Mouse (Mus musculus): Measurements from ENCODE around the gene Olfr1129. TPM values are rescaled to one million over a fixed set of nuclear protein-coding genes. Genes with fewer than 3 reads are reported as not detected.
"Not testable (repeated sequence)": the region's sequence is repeated elsewhere in the genome, so short reads cannot be mapped to it uniquely, and the experiment has no call there.

Gene Olfr1129
- not detected for polyA plus RNA-seq (2012; fragmentation: generic; extraction: Trizol)
- long read RNA-seq, experiment 1, result 0 reads
- long read RNA-seq, experiment 2, result 0 reads

GRCm38 (mm10) chr2:87573602-87574001 lies at the start of gene Olfr1129:
Gene Olfr1129 (plus strand): TSS chr2:87573902.
- not testable (repeated sequence) for H3K4me3 ChIP-seq (ENCODE audit: insufficient read depth, poor library complexity, severe bottlenecking); H3K27me3 ChIP-seq (ENCODE audit: control insufficient read depth, insufficient read depth, insufficient read length); H3K36me3 ChIP-seq (ENCODE audit: control insufficient read depth, insufficient read depth); H3K79me3 ChIP-seq (ENCODE audit: low read depth); H3ac ChIP-seq (ENCODE audit: control insufficient read depth, insufficient read length, low read depth); H3K79me2 ChIP-seq (ENCODE audit: control insufficient read depth, insufficient read depth)

- not testable (repeated sequence) for H3K36me3 ChIP-seq (ENCODE audit: control insufficient read depth, insufficient read depth); H3K79me3 ChIP-seq (ENCODE audit: low read depth); H3K79me2 ChIP-seq (ENCODE audit: control insufficient read depth, insufficient read depth); H3K4me3 ChIP-seq (ENCODE audit: insufficient read depth, poor library complexity, severe bottlenecking); H3ac ChIP-seq (ENCODE audit: control insufficient read depth, insufficient read length, low read depth); H3K27me3 ChIP-seq (ENCODE audit: control insufficient read depth, insufficient read depth, insufficient read length)
Observed at GRCm38 (mm10) chr2:87525899-87526616, 47.6 kb upstream of the Olfr1129 start.

GRCm38 (mm10) chr2:87531496-87531895 lies 42.2 kb upstream of the Olfr1129 start, which contains the start of gene Olfr153:
Gene Olfr153 (plus strand): TSS chr2:87531796.
- Histone ChIP-seq H3ac (ENCODE audit: control insufficient read depth, insufficient read length, low read depth) (no peak within 1 kb of the TSS), H3K4me3 (ENCODE audit: insufficient read depth, poor library complexity, severe bottlenecking) (no peak within 1 kb of the TSS), H3K79me2 (ENCODE audit: control insufficient read depth, insufficient read depth) (no peaks in the 10 kb centered on the region), H3K79me3 (ENCODE audit: low read depth) (no peaks in the 10 kb centered on the region), H3K36me3 (ENCODE audit: control insufficient read depth, insufficient read depth) (no peaks in the 10 kb centered on the region), H3K27me3 (ENCODE audit: control insufficient read depth, insufficient read depth, insufficient read length) (no peaks in the 10 kb centered on the region)
- no peak for TF ChIP-seq CTCF (IDR thresholded peaks at IDR 0.05; ENCODE audit: control insufficient read depth, insufficient read depth, insufficient read length)
- TF ChIP-seq MYOG (IDR thresholded peaks at IDR 0.05; ENCODE audit: control insufficient read depth, extremely low read depth, insufficient read length), result no peak
- TF ChIP-seq USF1 (IDR thresholded peaks at IDR 0.05; ENCODE audit: low read depth), result no peak
- TF ChIP-seq MAX (IDR thresholded peaks at IDR 0.05), result no peak
- no peak for TF ChIP-seq CEBPB (IDR thresholded peaks at IDR 0.05; ENCODE audit: low read depth)
- TF ChIP-seq MYOD1 (IDR thresholded peaks at IDR 0.05; ENCODE audit: control insufficient read depth, insufficient read length, low read depth), result no peak
- no peak for TF ChIP-seq FOSL1 (IDR thresholded peaks at IDR 0.05; ENCODE audit: insufficient read depth, low read length, poor library complexity, severe bottlenecking)

- Histone ChIP-seq H3K79me3 (ENCODE audit: low read depth) (no peaks in the 10 kb centered on the region), H3K4me3 (ENCODE audit: insufficient read depth, poor library complexity, severe bottlenecking) (no peak overlapping the region), H3ac (ENCODE audit: control insufficient read depth, insufficient read length, low read depth) (no peak overlapping the region), H3K36me3 (ENCODE audit: control insufficient read depth, insufficient read depth) (no peaks in the 10 kb centered on the region), H3K79me2 (ENCODE audit: control insufficient read depth, insufficient read depth) (no peaks in the 10 kb centered on the region), H3K27me3 (ENCODE audit: control insufficient read depth, insufficient read depth, insufficient read length) (no peaks in the 10 kb centered on the region)
- TF ChIP-seq MYOG (IDR thresholded peaks at IDR 0.05; ENCODE audit: control insufficient read depth, extremely low read depth, insufficient read length) (no peak), MYOD1 (IDR thresholded peaks at IDR 0.05; ENCODE audit: control insufficient read depth, insufficient read length, low read depth) (no peak), CTCF (IDR thresholded peaks at IDR 0.05; ENCODE audit: control insufficient read depth, insufficient read depth, insufficient read length) (no peak), MAX (IDR thresholded peaks at IDR 0.05) (no peak), CEBPB (IDR thresholded peaks at IDR 0.05; ENCODE audit: low read depth) (no peak), USF1 (IDR thresholded peaks at IDR 0.05; ENCODE audit: low read depth) (no peak), FOSL1 (IDR thresholded peaks at IDR 0.05; ENCODE audit: insufficient read depth, low read length, poor library complexity, severe bottlenecking) (no peak)
Observed at GRCm38 (mm10) chr2:87534826-87535225, 38.9 kb upstream of the Olfr1129 start.

- Histone ChIP-seq H3K36me3 (ENCODE audit: control insufficient read depth, insufficient read depth) (no peaks in the 10 kb centered on the region), H3K79me3 (ENCODE audit: low read depth) (no peaks in the 10 kb centered on the region), H3ac (ENCODE audit: control insufficient read depth, insufficient read length, low read depth) (no peak within 1 kb of the TSS), H3K27me3 (ENCODE audit: control insufficient read depth, insufficient read depth, insufficient read length) (no peaks in the 10 kb centered on the region), H3K4me3 (ENCODE audit: insufficient read depth, poor library complexity, severe bottlenecking) (no peak within 1 kb of the TSS), H3K79me2 (ENCODE audit: control insufficient read depth, insufficient read depth) (no peaks in the 10 kb centered on the region)
- TF ChIP-seq FOSL1 (IDR thresholded peaks at IDR 0.05; ENCODE audit: insufficient read depth, low read length, poor library complexity, severe bottlenecking), result no peak
- TF ChIP-seq CEBPB (IDR thresholded peaks at IDR 0.05; ENCODE audit: low read depth), result no peak
- TF ChIP-seq MYOG (IDR thresholded peaks at IDR 0.05; ENCODE audit: control insufficient read depth, extremely low read depth, insufficient read length), result no peak
- TF ChIP-seq MYOD1 (IDR thresholded peaks at IDR 0.05; ENCODE audit: control insufficient read depth, insufficient read length, low read depth), result no peak
- TF ChIP-seq USF1 (IDR thresholded peaks at IDR 0.05; ENCODE audit: low read depth), result no peak
- no peak for TF ChIP-seq MAX (IDR thresholded peaks at IDR 0.05)
- no peak for TF ChIP-seq CTCF (IDR thresholded peaks at IDR 0.05; ENCODE audit: control insufficient read depth, insufficient read depth, insufficient read length)
Observed at GRCm38 (mm10) chr2:87545442-87545841, 28.3 kb upstream of the Olfr1129 start, which contains the start of gene Olfr1128. Gene Olfr1128 (minus strand): TSS chr2:87545542.

GRCm38 (mm10) chr2:87605912-87606311 lies 32.2 kb downstream of the Olfr1129 start, which contains the start of gene Olfr1130:
Gene Olfr1130 (plus strand): TSS chr2:87606212.
- not testable (repeated sequence) for H3K79me3 ChIP-seq (ENCODE audit: low read depth); H3ac ChIP-seq (ENCODE audit: control insufficient read depth, insufficient read length, low read depth); H3K36me3 ChIP-seq (ENCODE audit: control insufficient read depth, insufficient read depth); H3K4me3 ChIP-seq (ENCODE audit: insufficient read depth, poor library complexity, severe bottlenecking); H3K27me3 ChIP-seq (ENCODE audit: control insufficient read depth, insufficient read depth, insufficient read length); H3K79me2 ChIP-seq (ENCODE audit: control insufficient read depth, insufficient read depth)

All from C2C12 (cell line).